Mouse (Mus musculus): ENCODE measurements at regions not wholly inside any gene's neighbourhood (a gene's known extent, or its start where the extent isn't known, plus 50 kb on each side); places are given as distances from the start of the nearest gene placed in this dataset.

- in situ Hi-C loops (cut with MseI, MboI), result no loop called here
These were observed 58.3 kb upstream of the Ccdc39 start for GRCm38 (mm10) chr3:33902431-33902830.

- in situ Hi-C loops (cut with MseI, MboI), result no loop called here
These were observed 59.2 kb upstream of the Ccdc39 start for GRCm38 (mm10) chr3:33903326-33903725.

GRCm38 (mm10) chr3:33903816-33904215, 59.7 kb upstream of the Ccdc39 start:
- in situ Hi-C loops (cut with MseI, MboI), result no loop called here

GRCm38 (mm10) chr3:33904854-33905678, 61.0 kb upstream of the Ccdc39 start:
- in situ Hi-C loops (cut with MseI, MboI), result no loop called here

- in situ Hi-C loops (cut with MseI, MboI), result no loop called here
These were observed 61.5 kb upstream of the Ccdc39 start for GRCm38 (mm10) chr3:33905679-33906007.

GRCm38 (mm10) chr3:33907061-33907460, 63.0 kb upstream of the Ccdc39 start:
- in situ Hi-C loops (cut with MseI, MboI), result no loop called here

GRCm38 (mm10) chr3:33911559-33911958, 67.4 kb upstream of the Ccdc39 start:
- in situ Hi-C loops (cut with MseI, MboI), result loop anchor here in 1 of 2 experiments (10.0 kb wide), 1 partner anchor 87 kb away; no protein-coding TSS in a partner anchor

- in situ Hi-C loops (cut with MseI, MboI), result loop anchor here in 1 of 2 experiments (10.0 kb wide), 1 partner anchor 89 kb away; no protein-coding TSS in a partner anchor
These were observed 69.4 kb upstream of the Ccdc39 start for GRCm38 (mm10) chr3:33913470-33913869.

GRCm38 (mm10) chr3:33914386-33914785, 70.3 kb upstream of the Ccdc39 start:
- in situ Hi-C loops (cut with MseI, MboI), result loop anchor here in 1 of 2 experiments (10.0 kb wide), 1 partner anchor 90 kb away; no protein-coding TSS in a partner anchor

- in situ Hi-C loops (cut with MseI, MboI), result loop anchor here (5.0 to 10.0 kb wide), 2 partner anchors 83 to 91 kb away; no protein-coding TSS in a partner anchor
These were observed 71.7 kb upstream of the Ccdc39 start for GRCm38 (mm10) chr3:33915777-33916176.

- in situ Hi-C loops (cut with MseI, MboI), result loop anchor here (5.0 to 10.0 kb wide), 2 partner anchors 84 to 92 kb away; no protein-coding TSS in a partner anchor
These were observed 72.2 kb upstream of the Ccdc39 start for GRCm38 (mm10) chr3:33916318-33916717.

GRCm38 (mm10) chr3:33916818-33917217, 72.7 kb upstream of the Ccdc39 start:
- in situ Hi-C loops (cut with MseI, MboI), result loop anchor here (5.0 to 10.0 kb wide), 2 partner anchors 85 to 92 kb away; no protein-coding TSS in a partner anchor

- in situ Hi-C loops (cut with MseI, MboI), result loop anchor here (5.0 to 10.0 kb wide), 2 partner anchors 86 to 94 kb away; no protein-coding TSS in a partner anchor
These were observed 74.7 kb upstream of the Ccdc39 start for GRCm38 (mm10) chr3:33918785-33919184.

- in situ Hi-C loops (cut with MseI, MboI), result no loop called here
These were observed 81.0 kb upstream of the Ccdc39 start for GRCm38 (mm10) chr3:33925072-33925471.

- in situ Hi-C loops (cut with MseI, MboI), result no loop called here
These were observed 64.7 kb upstream of the Fxr1 start for GRCm38 (mm10) chr3:33955064-33955463.

- in situ Hi-C loops (cut with MseI, MboI), result no loop called here
These were observed 63.7 kb upstream of the Fxr1 start for GRCm38 (mm10) chr3:33955854-33956624.

- in situ Hi-C loops (cut with MseI, MboI), result no loop called here
These were observed 63.1 kb upstream of the Fxr1 start for GRCm38 (mm10) chr3:33956625-33957023.

GRCm38 (mm10) chr3:33957676-33958075, 62.1 kb upstream of the Fxr1 start:
- in situ Hi-C loops (cut with MseI, MboI), result no loop called here

GRCm38 (mm10) chr3:33958216-33958615, 61.5 kb upstream of the Fxr1 start:
- in situ Hi-C loops (cut with MseI, MboI), result no loop called here

- in situ Hi-C loops (cut with MseI, MboI), result no loop called here
These were observed 59.5 kb upstream of the Fxr1 start for GRCm38 (mm10) chr3:33960211-33960610.

GRCm38 (mm10) chr3:33962938-33963337, 56.8 kb upstream of the Fxr1 start:
- in situ Hi-C loops (cut with MseI, MboI), result no loop called here

GRCm38 (mm10) chr3:33967184-33967583, 52.6 kb upstream of the Fxr1 start:
- in situ Hi-C loops (cut with MseI, MboI), result no loop called here
